Mouse (Mus musculus): ENCODE data around the gene Entpd6.

The Entpd6 gene

GRCm38 (mm10) chr2:150748854-150749253 lies at the start of gene Entpd6:
Gene Entpd6, plus strand, starts transcription at chr2:150749042.
- peak; percentile 94 to 96 for DNase-seq (ENCODE audit: low spot score in 2 of 2)

- no peak for DNase-seq (ENCODE audit: low spot score in 2 of 2)
Observed at GRCm38 (mm10) chr2:150712167-150712674, 36.6 kb upstream of the Entpd6 start.

- no peak for DNase-seq (ENCODE audit: low spot score in 2 of 2)
Observed at GRCm38 (mm10) chr2:150735756-150736576, 12.9 kb upstream of the Entpd6 start.

- no peak for DNase-seq (ENCODE audit: low spot score in 2 of 2)
Observed at GRCm38 (mm10) chr2:150737881-150738280, 11.0 kb upstream of the Entpd6 start.

GRCm38 (mm10) chr2:150740145-150740841 lies 8.5 kb upstream of the Entpd6 start:
- no peak for DNase-seq (ENCODE audit: low spot score in 2 of 2)

GRCm38 (mm10) chr2:150741405-150741804 lies 7.4 kb upstream of the Entpd6 start:
- no peak for DNase-seq (ENCODE audit: low spot score in 2 of 2)

- no peak for DNase-seq (ENCODE audit: low spot score in 2 of 2)
Observed at GRCm38 (mm10) chr2:150745016-150745415, 3.8 kb upstream of the Entpd6 start.

- DNase-seq (ENCODE audit: low spot score in 2 of 2) = no peak
Observed at GRCm38 (mm10) chr2:150749283-150749682, 441 bp downstream of the Entpd6 start.

GRCm38 (mm10) chr2:150750129-150750979 lies 1.5 kb downstream of the Entpd6 start:
- peak; percentile 30 to 39 for DNase-seq (ENCODE audit: low spot score in 2 of 2)

- no peak for DNase-seq (ENCODE audit: low spot score in 2 of 2)
Observed at GRCm38 (mm10) chr2:150755016-150755415, 6.2 kb downstream of the Entpd6 start.

- no peak for DNase-seq (ENCODE audit: low spot score in 2 of 2)
Observed at GRCm38 (mm10) chr2:150761476-150761875, 12.6 kb downstream of the Entpd6 start.

- DNase-seq (ENCODE audit: low spot score in 2 of 2) = no peak
Observed at GRCm38 (mm10) chr2:150765619-150766018, 16.8 kb downstream of the Entpd6 start.

GRCm38 (mm10) chr2:150766083-150766862 lies 17.4 kb downstream of the Entpd6 start:
- DNase-seq (ENCODE audit: low spot score in 2 of 2) = no peak

GRCm38 (mm10) chr2:150768678-150769077 lies 19.8 kb downstream of the Entpd6 start:
- no peak for DNase-seq (ENCODE audit: low spot score in 2 of 2)

- no peak for DNase-seq (ENCODE audit: low spot score in 2 of 2)
Observed at GRCm38 (mm10) chr2:150770747-150771146, 21.9 kb downstream of the Entpd6 start.

GRCm38 (mm10) chr2:150771169-150771568 lies 22.3 kb downstream of the Entpd6 start:
- no peak for DNase-seq (ENCODE audit: low spot score in 2 of 2)

- no peak for DNase-seq (ENCODE audit: low spot score in 2 of 2)
Observed at GRCm38 (mm10) chr2:150771996-150772395, 23.2 kb downstream of the Entpd6 start.

GRCm38 (mm10) chr2:150772466-150773119 lies 23.8 kb downstream of the Entpd6 start:
- DNase-seq (ENCODE audit: low spot score in 2 of 2) = no peak

GRCm38 (mm10) chr2:150782801-150783200 lies 34.0 kb downstream of the Entpd6 start:
- no peak for DNase-seq (ENCODE audit: low spot score in 2 of 2)
